Mouse (Mus musculus): ENCODE data around the gene Polr3gl. TPM values are rescaled to one million over a fixed set of nuclear protein-coding genes. Genes with fewer than 3 reads are reported as not detected.

The Polr3gl gene
- total and polyA plus RNA-seq, 2 experiments, result 7.0 to 8.2 TPM

- H3K27ac ChIP-seq (replicated peaks; ENCODE audit: insufficient read depth, low read depth, low read length), result no peak overlapping the region
- H3K4me3 ChIP-seq (ENCODE audit: insufficient read depth, low read depth, low read length), result no peak overlapping the region
- H3K4me1 ChIP-seq (ENCODE audit: control insufficient read depth, insufficient read depth, low read length), result 0 out of 2 replicates have a peak, but pooled peaks cover 1% of the 10 kb centered on the region
- DNase-seq (ENCODE audit: extremely low read depth, low read depth, low spot score), result no peak
- no peaks in the 10 kb centered on the region; the same call in 1 of the 2 replicates for H3K27me3 ChIP-seq (ENCODE audit: control insufficient read depth, insufficient read depth, low read length)
- H3K79me2 ChIP-seq (ENCODE audit: control insufficient read depth, insufficient read depth, low read length), result no peaks in the 10 kb centered on the region; the same call in 1 of the 2 replicates
- no peaks in the 10 kb centered on the region for H3K36me3 ChIP-seq (ENCODE audit: control insufficient read depth, insufficient read depth, low read length)
- WGBS, result 10% methylated on average over 12 of the region's 12 CpGs
- TF ChIP-seq CTCF (IDR thresholded peaks at IDR 0.05; ENCODE audit: low read depth, low read length) (no peak), POLR2A (IDR thresholded peaks at IDR 0.05; ENCODE audit: extremely low read depth, insufficient read depth, low read length) (no peak)
- H3K9ac ChIP-seq (ENCODE audit: low read depth, low read length), result no peak overlapping the region
Measured at GRCm38 (mm10) chr3:96596855-96597254, 2.9 kb upstream of the Polr3gl start.

GRCm38 (mm10) chr3:96596228-96596707, 2.3 kb upstream of the Polr3gl start, which contains the start of gene Ankrd34a:
Gene Ankrd34a (plus strand): TSS chr3:96596636.
- H3K4me3 ChIP-seq (ENCODE audit: insufficient read depth, low read depth, low read length), result peak within 1 kb of the TSS; percentile 32; the same call in 1 of the 2 replicates
- 7% methylated on average over 23 of the region's 23 CpGs for WGBS
- H3K9ac ChIP-seq (ENCODE audit: low read depth, low read length), result peak within 1 kb of the TSS; percentile 12; the same call in 1 of the 2 replicates
- TF ChIP-seq CTCF (IDR thresholded peaks at IDR 0.05; ENCODE audit: low read depth, low read length) (no peak), POLR2A (IDR thresholded peaks at IDR 0.05; ENCODE audit: extremely low read depth, insufficient read depth, low read length) (no peak)
- H3K36me3 ChIP-seq (ENCODE audit: control insufficient read depth, insufficient read depth, low read length), result no peaks in the 10 kb centered on the region
- 0 out of 2 replicates have a peak, but pooled peaks cover 1% of the 10 kb centered on the region for H3K4me1 ChIP-seq (ENCODE audit: control insufficient read depth, insufficient read depth, low read length)
- DNase-seq (ENCODE audit: extremely low read depth, low read depth, low spot score), result no peak
- no peak within 1 kb of the TSS for H3K27ac ChIP-seq (replicated peaks; ENCODE audit: insufficient read depth, low read depth, low read length)
- H3K79me2 ChIP-seq (ENCODE audit: control insufficient read depth, insufficient read depth, low read length), result no peaks in the 10 kb centered on the region; the same call in 1 of the 2 replicates
- no peaks in the 10 kb centered on the region; the same call in 1 of the 2 replicates for H3K27me3 ChIP-seq (ENCODE audit: control insufficient read depth, insufficient read depth, low read length)

- no peak overlapping the region for H3K9ac ChIP-seq (ENCODE audit: low read depth, low read length)
- no peak overlapping the region for H3K4me3 ChIP-seq (ENCODE audit: insufficient read depth, low read depth, low read length)
- no peaks in the 10 kb centered on the region; the same call in 1 of the 2 replicates for H3K27me3 ChIP-seq (ENCODE audit: control insufficient read depth, insufficient read depth, low read length)
- H3K4me1 ChIP-seq (ENCODE audit: control insufficient read depth, insufficient read depth, low read length), result 0 out of 2 replicates have a peak, but pooled peaks cover 1% of the 10 kb centered on the region
- TF ChIP-seq POLR2A (IDR thresholded peaks at IDR 0.05; ENCODE audit: extremely low read depth, insufficient read depth, low read length) (no peak), CTCF (IDR thresholded peaks at IDR 0.05; ENCODE audit: low read depth, low read length) (no peak)
- H3K79me2 ChIP-seq (ENCODE audit: control insufficient read depth, insufficient read depth, low read length), result no peaks in the 10 kb centered on the region; the same call in 1 of the 2 replicates
- DNase-seq (ENCODE audit: extremely low read depth, low read depth, low spot score), result no peak
- whole genome bisulfite sequencing, result 47% methylated on average over 6 of the region's 6 CpGs
- no peak overlapping the region for H3K27ac ChIP-seq (replicated peaks; ENCODE audit: insufficient read depth, low read depth, low read length)
- no peaks in the 10 kb centered on the region for H3K36me3 ChIP-seq (ENCODE audit: control insufficient read depth, insufficient read depth, low read length)
Measured at GRCm38 (mm10) chr3:96595661-96596060, 1.7 kb upstream of the Polr3gl start.

GRCm38 (mm10) chr3:96594851-96595250, 870 bp upstream of the Polr3gl start:
- Histone ChIP-seq H3K36me3 (ENCODE audit: control insufficient read depth, insufficient read depth, low read length) (no peaks in the 10 kb centered on the region), H3K9ac (ENCODE audit: low read depth, low read length) (no peak overlapping the region), H3K27ac (replicated peaks; ENCODE audit: insufficient read depth, low read depth, low read length) (no peak overlapping the region), H3K79me2 (ENCODE audit: control insufficient read depth, insufficient read depth, low read length) (no peaks in the 10 kb centered on the region; the same call in 1 of the 2 replicates), H3K4me3 (ENCODE audit: insufficient read depth, low read depth, low read length) (no peak overlapping the region), H3K4me1 (ENCODE audit: control insufficient read depth, insufficient read depth, low read length) (0 out of 2 replicates have a peak, but pooled peaks cover 1% of the 10 kb centered on the region), H3K27me3 (ENCODE audit: control insufficient read depth, insufficient read depth, low read length) (no peaks in the 10 kb centered on the region; the same call in 1 of the 2 replicates)
- DNase-seq (ENCODE audit: extremely low read depth, low read depth, low spot score), result no peak
- no peak for TF ChIP-seq CTCF (IDR thresholded peaks at IDR 0.05; ENCODE audit: low read depth, low read length)
- TF ChIP-seq POLR2A (IDR thresholded peaks at IDR 0.05; ENCODE audit: extremely low read depth, insufficient read depth, low read length), result no peak
- 96% methylated on average over 5 of the region's 5 CpGs for WGBS

- TF ChIP-seq POLR2A (IDR thresholded peaks at IDR 0.05; ENCODE audit: extremely low read depth, insufficient read depth, low read length) (no peak), CTCF (IDR thresholded peaks at IDR 0.05; ENCODE audit: low read depth, low read length) (no peak)
- H3K36me3 ChIP-seq (ENCODE audit: control insufficient read depth, insufficient read depth, low read length), result no peaks in the 10 kb centered on the region
- 1% methylated on average over 10 of the region's 10 CpGs for WGBS
- H3K9ac ChIP-seq (ENCODE audit: low read depth, low read length), result peak overlapping the region; percentile 57
- DNase-seq (ENCODE audit: extremely low read depth, low read depth, low spot score), result peak; percentile 95
- H3K79me2 ChIP-seq (ENCODE audit: control insufficient read depth, insufficient read depth, low read length), result no peaks in the 10 kb centered on the region; the same call in 1 of the 2 replicates
- peak overlapping the region; percentile 89 for H3K27ac ChIP-seq (replicated peaks; ENCODE audit: insufficient read depth, low read depth, low read length)
- 0 out of 2 replicates have a peak, but pooled peaks cover 1% of the 10 kb centered on the region for H3K4me1 ChIP-seq (ENCODE audit: control insufficient read depth, insufficient read depth, low read length)
- no peaks in the 10 kb centered on the region; the same call in 1 of the 2 replicates for H3K27me3 ChIP-seq (ENCODE audit: control insufficient read depth, insufficient read depth, low read length)
- peak overlapping the region; percentile 59 for H3K4me3 ChIP-seq (ENCODE audit: insufficient read depth, low read depth, low read length)
Measured at GRCm38 (mm10) chr3:96593374-96593773, 607 bp downstream of the Polr3gl start.

- no peaks in the 10 kb centered on the region for H3K36me3 ChIP-seq (ENCODE audit: control insufficient read depth, insufficient read depth, low read length)
- no peaks in the 10 kb centered on the region; the same call in 1 of the 2 replicates for H3K79me2 ChIP-seq (ENCODE audit: control insufficient read depth, insufficient read depth, low read length)
- DNase-seq (ENCODE audit: extremely low read depth, low read depth, low spot score), result no peak
- H3K9ac ChIP-seq (ENCODE audit: low read depth, low read length), result no peak overlapping the region
- H3K4me3 ChIP-seq (ENCODE audit: insufficient read depth, low read depth, low read length), result no peak overlapping the region
- no peaks in the 10 kb centered on the region for H3K27me3 ChIP-seq (ENCODE audit: control insufficient read depth, insufficient read depth, low read length)
- 0 out of 2 replicates have a peak, but pooled peaks cover 1% of the 10 kb centered on the region for H3K4me1 ChIP-seq (ENCODE audit: control insufficient read depth, insufficient read depth, low read length)
- WGBS, result 88% methylated on average over 4 of the region's 4 CpGs
- no peak for TF ChIP-seq POLR2A (IDR thresholded peaks at IDR 0.05; ENCODE audit: extremely low read depth, insufficient read depth, low read length)
- no peak for TF ChIP-seq CTCF (IDR thresholded peaks at IDR 0.05; ENCODE audit: low read depth, low read length)
- H3K27ac ChIP-seq (replicated peaks; ENCODE audit: insufficient read depth, low read depth, low read length), result no peak overlapping the region
Measured at GRCm38 (mm10) chr3:96590657-96591056, 3.3 kb downstream of the Polr3gl start.

Measured in liver, adult 2 months (tissue).